Mouse (Mus musculus) left cerebral cortex, adult 2 months (tissue): ENCODE measurements around the gene Ppp1r13b. TPM values are rescaled to one million over a fixed set of nuclear protein-coding genes. Genes with fewer than 3 reads are reported as not detected.
A peak's percentile ranks its signal among the peaks of the same experiment; 100 is the strongest.

Experiments used
- DNase-seq, 2 experiments: peaks; one replicate each; pipeline ENCODE4 v3.0.0; 2021 to 2022; ENCODE audit warnings: low spot score in 2 of 2, mixed read lengths in 1 of 2; ENCODE audit errors: extremely low spot score in 1 of 2
- H3K27ac ChIP-seq: fragments of 200-600 bp; 2 replicates; pipeline ENCODE4 v1.8.1; 2022
- H3K4me3 ChIP-seq: fragments of 200-600 bp; 2 replicates; pipeline ENCODE4 v1.8.1; 2022
- CTCF ChIP-seq: fragments of 200-600 bp; IDR thresholded peaks from 2 replicates; pipeline ENCODE4 v1.8.1; 2022; ENCODE audit warnings: antibody characterized with exemption, mild to moderate bottlenecking, moderate library complexity
- intact Hi-C: fragments of 180-260 bp; cut with DNase I; formaldehyde crosslinking; loops from one replicate; pipeline ENCODE4 v1.15.1; 2025
- total RNA-seq, 2 experiments: library from RNA; stranded (reverse); gene quantifications; 2 replicates each; pipeline ENCODE4 v1.2.3; 2021

Gene Ppp1r13b
- total RNA-seq, 2 experiments from 2014 or later: 59.4 to 61.0 TPM

DNA sequence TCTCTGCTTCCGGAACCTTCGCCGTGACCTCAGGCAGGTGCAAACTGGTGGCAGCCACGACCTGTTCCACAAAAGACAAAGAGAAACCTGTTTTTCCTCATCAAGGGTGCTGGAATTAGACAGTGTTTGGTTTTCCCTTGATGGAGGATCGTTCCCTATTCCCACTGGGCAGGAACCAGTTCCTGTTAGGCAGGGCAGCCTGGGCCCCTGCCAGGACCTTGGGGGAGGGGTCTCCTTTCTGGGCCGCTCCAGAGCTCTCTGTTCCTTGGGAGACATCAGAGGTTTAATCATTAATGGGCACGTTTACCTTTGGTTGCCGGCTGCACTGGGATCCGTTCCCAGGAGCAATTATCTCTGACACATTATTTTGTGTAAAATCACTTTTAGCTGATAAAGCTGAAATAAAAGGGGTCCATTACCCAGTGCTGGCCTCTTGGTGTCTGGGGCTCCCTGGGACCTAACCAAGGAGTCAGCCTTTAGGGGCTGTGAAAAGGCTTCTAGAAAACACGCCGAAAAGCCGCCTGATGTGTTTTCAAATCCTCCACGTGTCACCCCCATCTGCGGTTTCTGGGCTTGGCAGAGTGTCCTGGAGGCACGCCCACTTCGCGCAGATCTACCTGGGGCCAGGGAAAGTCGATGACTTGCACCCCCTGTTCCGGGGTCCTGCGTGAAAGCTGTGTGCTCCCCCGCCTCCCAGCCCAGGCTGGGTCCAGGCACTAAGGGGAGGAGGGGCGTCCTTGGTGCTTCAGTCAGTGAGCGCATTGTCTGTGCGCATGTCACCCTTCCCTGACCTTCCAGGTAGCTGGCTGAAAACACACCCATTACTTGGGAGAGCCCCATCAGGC is 29.0 kb upstream of the Ppp1r13b start:
- Histone ChIP-seq H3K27ac (no peak overlapping the region), H3K4me3 (no peak overlapping the region)
- intact Hi-C loops: no loop called here
- no peak for TF ChIP-seq CTCF
- no peak for DNase-seq

GRCm38 (mm10) chr12:111933971-111934370 is 26.1 kb upstream of the Ppp1r13b start:
- H3K4me3 ChIP-seq: no peak overlapping the region
- no peak for TF ChIP-seq CTCF
- no peak for DNase-seq
- intact Hi-C loops: no loop called here
- H3K27ac ChIP-seq: no peak overlapping the region

GRCm38 (mm10) chr12:111933032-111933704 is 25.3 kb upstream of the Ppp1r13b start:
- DNase-seq: no peak
- no peak overlapping the region for H3K4me3 ChIP-seq
- intact Hi-C loops: no loop called here
- TF ChIP-seq CTCF: no peak
- no peak overlapping the region for H3K27ac ChIP-seq

DNA sequence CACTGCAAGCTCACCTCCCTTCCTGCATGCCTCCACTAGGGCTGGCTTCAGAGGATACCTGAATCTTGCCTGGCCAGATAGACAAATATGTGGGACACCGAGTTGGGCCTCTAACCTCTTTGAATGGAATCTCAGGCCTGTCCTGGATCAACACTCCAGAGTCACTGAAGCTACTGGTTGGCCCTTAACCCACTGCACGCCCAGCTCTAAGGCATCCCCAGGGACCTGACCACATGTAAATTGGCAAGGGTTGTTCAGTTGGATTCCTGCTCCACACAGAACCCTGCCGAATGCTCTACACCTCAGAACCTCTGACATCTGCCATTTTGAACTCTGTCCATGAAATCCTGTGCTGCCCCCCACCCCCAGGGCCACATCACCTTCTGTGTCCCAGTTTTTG is 24.6 kb upstream of the Ppp1r13b start:
- DNase-seq: no peak
- Histone ChIP-seq H3K4me3 (no peak overlapping the region), H3K27ac (no peak overlapping the region)
- no peak for TF ChIP-seq CTCF
- intact Hi-C loops: no loop called here

DNA sequence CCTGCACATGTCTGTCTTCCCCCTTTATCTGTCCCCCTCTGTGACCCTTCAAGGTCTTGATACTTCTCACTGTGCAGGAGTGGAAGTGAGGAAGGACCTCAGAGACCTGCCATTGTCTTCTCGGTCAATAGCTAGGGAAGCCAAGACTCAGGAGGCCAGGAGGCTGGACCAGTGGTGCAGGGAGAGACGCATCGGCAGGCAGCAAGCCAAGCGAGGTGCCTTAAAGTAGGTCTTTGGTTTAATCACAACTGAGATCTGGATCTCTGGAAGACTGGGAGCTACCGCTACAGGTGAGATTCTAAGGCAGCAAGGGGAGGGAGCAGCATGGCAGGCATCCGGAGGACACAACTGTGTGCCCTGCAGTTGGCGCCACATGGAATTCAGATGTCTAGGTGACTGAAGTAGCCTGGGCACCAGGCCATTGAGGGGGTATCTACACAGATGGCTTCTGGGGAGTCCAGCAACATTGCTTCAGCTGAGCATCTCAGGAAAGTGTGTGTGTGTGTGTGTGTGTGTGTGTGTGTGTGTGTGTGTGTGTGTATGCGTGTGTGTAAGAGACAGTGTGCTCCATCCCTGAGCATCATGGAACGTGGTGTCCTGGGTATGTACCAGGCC is 23.6 kb upstream of the Ppp1r13b start:
- intact Hi-C loops: no loop called here
- H3K4me3 ChIP-seq: no peak overlapping the region
- no peak overlapping the region for H3K27ac ChIP-seq
- no peak for TF ChIP-seq CTCF
- no peak for DNase-seq

DNA sequence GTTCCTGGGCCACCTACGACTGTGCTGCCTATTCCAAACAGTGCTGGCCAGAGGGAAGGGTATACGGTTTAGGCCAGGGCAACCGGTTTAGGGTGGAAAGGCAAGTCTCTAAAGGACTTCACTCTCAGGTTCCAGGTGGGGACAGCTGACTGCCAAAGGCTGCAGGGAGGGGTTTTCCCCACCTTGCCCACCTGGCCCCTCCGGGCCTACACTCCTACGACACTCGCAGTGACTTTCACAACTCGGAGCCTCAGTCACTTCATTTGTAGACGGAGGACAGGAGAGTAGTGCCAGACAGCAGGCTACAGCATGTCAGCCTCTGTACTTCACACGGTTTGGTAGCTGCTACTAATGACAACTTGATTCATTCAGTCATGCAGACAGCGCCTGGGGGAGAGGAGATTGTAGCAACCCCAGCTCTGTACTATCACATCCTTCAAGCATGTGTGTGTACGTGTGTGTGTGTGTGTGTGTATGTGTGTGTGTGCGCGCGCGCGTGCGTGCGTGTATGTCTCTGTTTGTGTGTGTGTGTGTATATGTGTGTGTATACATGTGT is 20.6 kb upstream of the Ppp1r13b start:
- intact Hi-C loops: no loop called here
- no peak for DNase-seq
- Histone ChIP-seq H3K27ac (no peak overlapping the region), H3K4me3 (no peak overlapping the region)
- TF ChIP-seq CTCF: no peak

- no peak overlapping the region for H3K4me3 ChIP-seq
- no peak for TF ChIP-seq CTCF
- DNase-seq: no peak
- H3K27ac ChIP-seq: no peak overlapping the region
- intact Hi-C loops: no loop called here
Measured at GRCm38 (mm10) chr12:111927338-111927737, 19.4 kb upstream of the Ppp1r13b start.

DNA sequence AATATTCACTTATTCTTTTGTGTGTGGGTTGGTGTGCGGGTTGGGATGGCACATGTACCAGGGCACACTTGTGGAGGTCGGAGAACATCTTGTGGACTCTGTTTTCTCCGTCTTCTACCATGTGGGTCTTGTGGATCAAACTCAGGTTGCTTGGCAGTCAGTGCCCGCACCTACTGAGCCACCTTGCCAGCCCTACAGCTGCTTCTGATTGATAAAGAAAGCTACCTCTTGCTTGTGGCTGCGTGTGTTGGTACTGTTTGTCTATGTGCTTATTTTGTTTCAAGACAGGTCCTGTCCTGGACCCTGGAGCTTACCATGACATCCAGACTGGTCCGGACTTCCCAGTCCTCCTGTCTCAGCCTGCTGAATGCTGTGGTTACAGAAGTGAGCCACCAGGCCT is 15.2 kb upstream of the Ppp1r13b start:
- no peak for DNase-seq
- no peak overlapping the region for H3K27ac ChIP-seq
- intact Hi-C loops: no loop called here
- TF ChIP-seq CTCF: no peak
- no peak overlapping the region for H3K4me3 ChIP-seq

- peak; percentile 20 to 41 for DNase-seq
- no peak overlapping the region for H3K4me3 ChIP-seq
- intact Hi-C loops: no loop called here
- no peak overlapping the region for H3K27ac ChIP-seq
- TF ChIP-seq CTCF: no peak
Measured at GRCm38 (mm10) chr12:111920046-111920445, 12.1 kb upstream of the Ppp1r13b start.

GRCm38 (mm10) chr12:111916514-111917217 is 8.8 kb upstream of the Ppp1r13b start:
- Histone ChIP-seq H3K4me3 (no peak overlapping the region), H3K27ac (no peak overlapping the region)
- intact Hi-C loops: no loop called here
- no peak for DNase-seq
- TF ChIP-seq CTCF: no peak

GRCm38 (mm10) chr12:111915781-111916180 is 7.9 kb upstream of the Ppp1r13b start:
- H3K4me3 ChIP-seq: no peak overlapping the region
- TF ChIP-seq CTCF: no peak
- H3K27ac ChIP-seq: no peak overlapping the region
- intact Hi-C loops: no loop called here
- no peak for DNase-seq

GRCm38 (mm10) chr12:111914031-111914430 is 6.1 kb upstream of the Ppp1r13b start:
- intact Hi-C loops: no loop called here
- Histone ChIP-seq H3K4me3 (no peak overlapping the region), H3K27ac (no peak overlapping the region)
- no peak for TF ChIP-seq CTCF
- no peak for DNase-seq
